Mouse (Mus musculus): ENCODE data around the gene Lama4. TPM values are rescaled to one million over a fixed set of nuclear protein-coding genes. Genes with fewer than 3 reads are reported as not detected.

The Lama4 gene
- polyA plus RNA-seq (2015; fragmentation: Nextera tagmentation; extraction: Ambion mirVana), result 111 and 117 TPM in 2 replicates

- Histone ChIP-seq H3K4me3 (peak within 1 kb of the TSS; percentile 69), H3K9ac (peak within 1 kb of the TSS; percentile 88), H3K27me3 (no peaks in the 10 kb centered on the region), H3K9me3 (replicated peaks) (no peaks in the 10 kb centered on the region), H3K27ac (peak within 1 kb of the TSS; percentile 95), H3K4me1 (replicated peaks) (peaks cover 51% of the 10 kb centered on the region), H3K4me2 (peak within 1 kb of the TSS; percentile 74), H3K36me3 (no peaks in the 10 kb centered on the region)
- WGBS, result 2% methylated on average over 24 of the region's 24 CpGs
- ATAC-seq (replicated peaks; ENCODE audit: insufficient number of reproducible peaks, insufficient read depth, low FRiP score, low read depth), result peak; percentile 85
These were observed at the start of gene Lama4 for GRCm38 (mm10) chr10:38965075-38965781. Gene Lama4 (plus strand): TSS chr10:38965515.

DNA sequence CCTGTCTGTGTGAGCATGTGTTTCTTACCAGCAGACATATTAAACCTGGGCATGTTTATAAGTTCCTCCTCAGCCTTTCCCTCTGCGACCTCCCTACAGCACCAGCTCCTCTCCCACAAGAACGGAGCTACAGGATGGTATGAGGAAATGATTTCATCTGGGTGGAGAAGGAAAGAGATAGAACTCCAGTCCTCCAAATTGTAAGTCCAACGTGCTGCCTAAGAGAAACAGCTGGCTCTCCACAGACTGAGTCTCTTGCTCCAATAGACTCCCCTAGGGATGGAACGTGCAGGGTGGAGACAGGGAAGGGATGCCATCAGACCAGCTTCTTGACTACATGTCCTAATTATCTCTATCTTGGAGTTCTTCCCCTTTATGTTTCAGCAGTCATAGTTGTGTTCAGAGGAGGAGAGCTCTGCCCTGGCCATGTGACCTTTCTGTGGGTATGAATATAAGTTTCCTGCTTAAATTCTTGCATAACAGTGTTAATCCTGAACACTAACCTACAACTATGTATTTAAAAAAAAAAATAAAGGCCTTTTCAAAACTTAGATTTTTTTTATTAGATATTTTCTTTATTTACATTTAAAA, 49.2 kb upstream of the Lama4 start:
- Histone ChIP-seq H3K4me2 (no peak overlapping the region), H3K27me3 (no peaks in the 10 kb centered on the region), H3K4me1 (replicated peaks) (0 out of 2 replicates have a peak, but pooled peaks cover 2% of the 10 kb centered on the region), H3K27ac (peak overlapping the region; percentile 49; the same call in 1 of the 2 replicates), H3K4me3 (no peak overlapping the region), H3K9ac (no peak overlapping the region), H3K36me3 (no peaks in the 10 kb centered on the region), H3K9me3 (replicated peaks) (no peaks in the 10 kb centered on the region)
- 39% methylated on average over 4 of the region's 4 CpGs for whole genome bisulfite sequencing
- no peak for ATAC-seq (replicated peaks; ENCODE audit: insufficient number of reproducible peaks, insufficient read depth, low FRiP score, low read depth)

DNA sequence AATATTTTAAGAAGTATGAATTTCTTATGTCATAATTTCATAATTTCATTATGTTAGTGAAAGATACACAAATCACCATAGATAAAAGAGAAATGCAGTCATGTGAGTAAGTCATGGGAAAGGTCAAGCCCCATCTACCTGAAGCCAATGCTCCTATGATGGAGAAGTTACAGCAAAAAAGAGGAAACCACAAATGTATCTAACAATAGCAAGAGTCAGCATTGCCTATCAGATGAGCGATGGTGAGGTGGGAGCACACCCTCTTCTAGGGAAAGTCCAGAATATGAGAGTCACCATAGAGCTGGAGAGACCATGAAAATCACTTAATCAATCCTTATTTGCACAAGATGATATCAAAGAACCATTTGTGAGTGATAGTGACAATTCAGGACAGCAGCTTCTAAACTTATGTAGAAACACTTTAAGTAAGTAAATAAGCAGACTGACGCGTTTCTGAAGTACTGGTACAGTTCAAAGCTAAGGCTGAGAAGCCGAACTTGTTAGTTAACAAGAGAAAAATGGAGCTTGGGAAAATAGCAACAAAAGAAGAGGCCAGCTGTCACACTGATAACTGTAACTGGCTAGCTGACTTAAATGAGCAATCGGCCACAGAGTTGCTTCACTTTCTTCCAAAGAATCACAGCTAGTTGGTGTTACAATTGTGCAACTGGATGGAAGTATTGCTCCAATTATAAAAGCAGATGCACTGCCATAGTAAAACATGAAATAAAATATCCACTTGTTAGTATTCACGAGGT, 36.2 kb upstream of the Lama4 start:
- Histone ChIP-seq H3K27me3 (no peaks in the 10 kb centered on the region), H3K9ac (no peak overlapping the region), H3K9me3 (replicated peaks) (no peaks in the 10 kb centered on the region), H3K36me3 (no peaks in the 10 kb centered on the region), H3K4me2 (no peak overlapping the region), H3K27ac (no peak overlapping the region), H3K4me1 (replicated peaks) (no peaks in the 10 kb centered on the region), H3K4me3 (no peak overlapping the region)
- WGBS, result 75% methylated on average over 6 of the region's 6 CpGs
- ATAC-seq (replicated peaks; ENCODE audit: insufficient number of reproducible peaks, insufficient read depth, low FRiP score, low read depth), result no peak

- Histone ChIP-seq H3K4me1 (replicated peaks) (no peaks in the 10 kb centered on the region), H3K27ac (no peak overlapping the region), H3K36me3 (no peaks in the 10 kb centered on the region), H3K4me2 (no peak overlapping the region), H3K9me3 (replicated peaks) (no peaks in the 10 kb centered on the region), H3K27me3 (no peaks in the 10 kb centered on the region), H3K4me3 (no peak overlapping the region), H3K9ac (no peak overlapping the region)
- ATAC-seq (replicated peaks; ENCODE audit: insufficient number of reproducible peaks, insufficient read depth, low FRiP score, low read depth), result no peak
- WGBS, result 48% methylated on average over 2 of the region's 2 CpGs
These were observed 20.6 kb upstream of the Lama4 start for GRCm38 (mm10) chr10:38944701-38945100.

DNA sequence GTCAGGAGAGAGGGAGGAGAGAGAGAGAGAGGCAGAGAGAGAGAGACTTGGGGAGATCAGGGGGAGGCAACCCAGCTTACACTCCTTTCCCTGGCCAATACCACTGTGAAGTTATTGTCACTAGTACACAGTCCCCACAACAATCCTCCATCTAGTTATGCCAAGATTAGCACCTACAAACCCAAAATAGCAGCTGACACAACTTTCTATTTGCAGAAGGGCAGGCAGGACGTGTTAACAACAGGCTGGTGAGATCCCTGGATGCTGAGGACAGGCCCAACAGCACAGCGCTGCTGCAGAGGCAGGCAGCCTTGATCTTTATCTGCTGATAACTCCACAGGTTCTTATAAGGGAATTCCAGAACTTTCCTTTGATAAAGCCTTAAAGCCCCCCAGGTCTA, 3.4 kb upstream of the Lama4 start:
- H3K4me2 ChIP-seq, result peak overlapping the region; percentile 30; the same call in 1 of the 2 replicates
- no peak overlapping the region for H3K9ac ChIP-seq
- H3K27ac ChIP-seq, result peak overlapping the region; percentile 91
- whole genome bisulfite sequencing, result 16% methylated on average over 2 of the region's 2 CpGs
- no peak overlapping the region for H3K4me3 ChIP-seq
- ATAC-seq (replicated peaks; ENCODE audit: insufficient number of reproducible peaks, insufficient read depth, low FRiP score, low read depth), result peak; percentile 79
- no peaks in the 10 kb centered on the region for H3K36me3 ChIP-seq
- H3K9me3 ChIP-seq (replicated peaks), result no peaks in the 10 kb centered on the region
- H3K27me3 ChIP-seq, result no peaks in the 10 kb centered on the region
- peaks cover 34% of the 10 kb centered on the region for H3K4me1 ChIP-seq (replicated peaks)

DNA sequence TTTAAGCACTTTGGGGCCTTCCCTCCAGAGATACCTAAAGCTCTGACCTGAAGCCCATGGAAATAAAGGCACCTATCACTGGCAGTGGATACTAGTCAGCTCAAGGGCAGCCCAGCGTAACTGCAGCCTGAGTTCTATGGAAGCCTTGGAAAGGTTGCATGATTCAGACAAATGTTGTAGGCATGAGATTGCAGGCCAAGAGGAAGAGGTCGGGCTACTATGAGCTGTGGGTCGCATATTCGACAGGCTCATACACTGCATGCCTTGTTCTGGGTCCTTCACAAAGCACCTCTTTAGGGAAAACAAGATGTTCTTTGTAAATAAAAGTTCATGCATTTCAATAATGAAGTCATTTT, 618 bp upstream of the Lama4 start:
- no peak for ATAC-seq (replicated peaks; ENCODE audit: insufficient number of reproducible peaks, insufficient read depth, low FRiP score, low read depth)

GRCm38 (mm10) chr10:38965857-38966256, 542 bp downstream of the Lama4 start:
- Histone ChIP-seq H3K4me2 (peak overlapping the region; percentile 74), H3K4me1 (replicated peaks) (peaks cover 51% of the 10 kb centered on the region), H3K9ac (peak overlapping the region; percentile 88), H3K4me3 (peak overlapping the region; percentile 69), H3K27ac (peak overlapping the region; percentile 95), H3K9me3 (replicated peaks) (no peaks in the 10 kb centered on the region), H3K27me3 (no peaks in the 10 kb centered on the region), H3K36me3 (no peaks in the 10 kb centered on the region)
- peak; percentile 14 for ATAC-seq (replicated peaks; ENCODE audit: insufficient number of reproducible peaks, insufficient read depth, low FRiP score, low read depth)
- under 1% methylated on average over 14 of the region's 14 CpGs for WGBS

More for the DNA sequence above, 618 bp upstream of the Lama4 start:
- H3K27me3 ChIP-seq, result no peaks in the 10 kb centered on the region
- no peaks in the 10 kb centered on the region for H3K9me3 ChIP-seq (replicated peaks)
- H3K36me3 ChIP-seq, result no peaks in the 10 kb centered on the region
- no peak overlapping the region for H3K9ac ChIP-seq
- H3K4me2 ChIP-seq, result peak overlapping the region; percentile 74
- peaks cover 46% of the 10 kb centered on the region for H3K4me1 ChIP-seq (replicated peaks)
- H3K4me3 ChIP-seq, result peak overlapping the region; percentile 69; the same call in 1 of the 2 replicates
- WGBS, result 45% methylated on average over 4 of the region's 4 CpGs
- peak overlapping the region; percentile 95 for H3K27ac ChIP-seq

DNA sequence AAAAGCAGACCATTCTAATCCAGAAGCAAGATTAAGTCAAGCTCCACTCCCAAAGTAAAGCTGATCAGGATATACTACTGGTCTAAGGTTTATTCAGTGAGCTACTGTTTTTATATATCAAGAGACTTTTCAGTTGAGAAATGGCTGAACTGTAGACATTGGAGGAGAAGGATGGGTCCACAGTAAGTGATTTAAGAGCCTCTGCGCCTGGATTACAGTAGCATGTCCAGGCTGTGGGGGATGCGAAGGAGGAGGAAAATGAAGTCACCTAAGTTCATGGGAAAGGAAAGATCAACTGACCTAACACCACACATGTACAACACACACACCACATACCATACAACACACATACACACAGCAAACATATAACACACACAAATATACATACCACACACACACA, 1.3 kb downstream of the Lama4 start:
- H3K27ac ChIP-seq, result peak overlapping the region; percentile 95
- peak overlapping the region; percentile 88 for H3K9ac ChIP-seq
- H3K9me3 ChIP-seq (replicated peaks), result no peaks in the 10 kb centered on the region
- H3K36me3 ChIP-seq, result no peaks in the 10 kb centered on the region
- H3K4me2 ChIP-seq, result peak overlapping the region; percentile 74
- WGBS, result 13% methylated on average over 2 of the region's 2 CpGs
- H3K27me3 ChIP-seq, result no peaks in the 10 kb centered on the region
- peak overlapping the region; percentile 69 for H3K4me3 ChIP-seq
- H3K4me1 ChIP-seq (replicated peaks), result peaks cover 49% of the 10 kb centered on the region
- no peak for ATAC-seq (replicated peaks; ENCODE audit: insufficient number of reproducible peaks, insufficient read depth, low FRiP score, low read depth)

DNA sequence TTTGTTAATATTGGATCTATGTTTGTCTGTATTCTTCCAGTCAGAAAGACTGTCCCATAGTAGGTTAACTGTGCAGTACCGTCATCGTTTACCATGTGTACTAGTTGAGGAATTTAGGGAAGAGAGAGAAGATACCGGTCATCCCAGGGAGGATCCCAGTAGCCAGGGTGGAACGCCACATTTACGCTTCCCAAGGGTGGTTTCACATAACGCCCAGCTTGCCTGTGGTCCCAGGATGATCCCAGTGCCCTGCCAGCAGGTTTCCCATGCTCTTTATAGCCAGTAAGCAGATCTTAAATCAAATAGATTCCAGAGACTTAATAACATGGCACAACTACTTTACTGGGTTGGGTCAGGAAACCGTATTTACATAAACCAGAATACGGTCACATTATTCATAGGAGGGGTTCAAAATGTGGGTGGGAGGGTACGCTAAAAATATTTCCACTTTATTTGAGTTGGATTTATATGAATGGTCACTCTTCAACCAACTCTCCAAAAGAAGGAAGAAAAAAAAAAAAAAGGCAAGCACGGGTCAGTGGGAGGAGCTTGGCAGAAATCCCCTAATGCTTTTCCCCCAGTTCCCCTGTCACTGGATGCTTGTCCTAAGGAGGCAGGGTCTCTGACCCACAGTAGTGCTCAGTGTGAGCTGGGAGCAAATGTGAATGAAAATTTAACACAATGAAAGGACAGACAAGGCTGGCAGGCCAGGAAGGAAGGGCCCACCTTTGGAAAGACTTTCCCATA, 3.2 kb downstream of the Lama4 start:
- Histone ChIP-seq H3K9ac (peak overlapping the region; percentile 49), H3K9me3 (replicated peaks) (no peaks in the 10 kb centered on the region), H3K4me1 (replicated peaks) (peaks cover 36% of the 10 kb centered on the region), H3K4me3 (peak overlapping the region; percentile 69), H3K27me3 (no peaks in the 10 kb centered on the region), H3K27ac (peak overlapping the region; percentile 57), H3K4me2 (peak overlapping the region; percentile 74), H3K36me3 (no peaks in the 10 kb centered on the region)
- ATAC-seq (replicated peaks; ENCODE audit: insufficient number of reproducible peaks, insufficient read depth, low FRiP score, low read depth), result no peak
- WGBS, result 32% methylated on average over 10 of the region's 10 CpGs

- Histone ChIP-seq H3K9me3 (replicated peaks) (no peaks in the 10 kb centered on the region), H3K4me1 (replicated peaks) (peaks cover 26% of the 10 kb centered on the region), H3K4me2 (peak overlapping the region; percentile 74), H3K27me3 (no peaks in the 10 kb centered on the region), H3K27ac (peak overlapping the region; percentile 38), H3K9ac (no peak overlapping the region), H3K4me3 (peak overlapping the region; percentile 69), H3K36me3 (peaks cover 5% of the 10 kb centered on the region; the same call in 1 of the 2 replicates)
- no peak for ATAC-seq (replicated peaks; ENCODE audit: insufficient number of reproducible peaks, insufficient read depth, low FRiP score, low read depth)
- WGBS, result 77% methylated on average over 2 of the region's 2 CpGs
These were observed 4.2 kb downstream of the Lama4 start for GRCm38 (mm10) chr10:38969543-38969942.

DNA sequence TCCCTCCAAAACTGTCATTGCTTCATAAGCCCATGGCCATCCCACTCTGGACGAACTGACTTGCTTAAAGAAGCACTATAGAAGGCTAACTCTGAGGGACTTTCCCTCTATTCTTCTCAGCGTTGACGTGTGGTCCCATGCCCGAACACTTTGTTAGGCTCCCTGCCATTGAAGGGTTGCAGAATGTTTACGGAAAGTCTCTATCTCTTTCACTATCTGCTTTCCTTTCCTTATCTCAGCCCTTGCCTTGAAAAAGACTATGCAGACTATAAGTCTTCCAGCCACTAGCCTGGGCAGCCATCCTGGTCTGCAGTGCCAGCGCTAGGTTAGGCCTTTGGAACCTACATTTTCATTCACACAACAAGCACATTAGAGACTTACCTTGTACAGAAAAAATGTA, 4.7 kb downstream of the Lama4 start:
- H3K4me2 ChIP-seq, result peak overlapping the region; percentile 74
- H3K36me3 ChIP-seq, result peaks cover 8% of the 10 kb centered on the region; the same call in 1 of the 2 replicates
- H3K27ac ChIP-seq, result peak overlapping the region; percentile 38
- no peak for ATAC-seq (replicated peaks; ENCODE audit: insufficient number of reproducible peaks, insufficient read depth, low FRiP score, low read depth)
- 27% methylated on average over 6 of the region's 6 CpGs for WGBS
- no peaks in the 10 kb centered on the region for H3K9me3 ChIP-seq (replicated peaks)
- H3K27me3 ChIP-seq, result no peaks in the 10 kb centered on the region
- H3K4me3 ChIP-seq, result peak overlapping the region; percentile 69
- peaks cover 21% of the 10 kb centered on the region for H3K4me1 ChIP-seq (replicated peaks)
- no peak overlapping the region for H3K9ac ChIP-seq

All from heart, embryonic 15.5 days (tissue).